8 mouse cellular contexts compared by ENCODE assay signal in genomic region chr15:102256431-102257201, GRCm38 (mm10). TPM values are rescaled to one million over a fixed set of nuclear protein-coding genes. Genes with fewer than 3 reads are reported as not detected.
A peak's percentile ranks its signal among the peaks of the same experiment; 100 is the strongest.
DNase-seq lines count a peak whose midpoint lies in the region; ATAC-seq and TF ChIP-seq lines count a peak whose summit lies in the region.

No protein-coding gene starts in this region.

- DNase-seq in kidney, postnatal 36 days = no peak
- no peak for DNase-seq in ES-E14 (ENCODE audit: low read depth, low spot score)
- no peak for DNase-seq in urinary bladder, postnatal 36 days (ENCODE audit: low spot score in 2 of 2)
- DNase-seq in frontal cortex, postnatal 10 days (ENCODE audit: low spot score in 2 of 2) = no peak
- DNase-seq in c-Kit-positive CD71-positive TER-119-positive erythroid progenitor cells, embryonic 14.5 days (ENCODE audit: low spot score) = no peak

- H3K9ac ChIP-seq in kidney, embryonic 14.5 days (ENCODE audit: low read depth, low read length) = peak overlapping the region; percentile 64
- peak overlapping the region; percentile 69 for H3K9ac ChIP-seq in ES-E14 (ENCODE audit: insufficient read depth, low read depth, low read length, poor library complexity, severe bottlenecking)
- peak overlapping the region; percentile 77 for H3K9ac ChIP-seq in forebrain, embryonic 12.5 days
- peak overlapping the region; percentile 55; the same call in 1 of the 2 replicates for H3K9ac ChIP-seq in liver, embryonic 12.5 days

- peak overlapping the region; percentile 96 for H3K4me2 ChIP-seq in kidney, embryonic 14.5 days (replicated peaks; ENCODE audit: low read depth, low read length)
- peak overlapping the region; percentile 97 for H3K4me2 ChIP-seq in forebrain, embryonic 12.5 days
- H3K4me2 ChIP-seq in liver, embryonic 12.5 days = peak overlapping the region; percentile 86

- H3K27me3 ChIP-seq in kidney, embryonic 14.5 days (ENCODE audit: control insufficient read depth, insufficient read depth, low read length) = peaks cover 6% of the 10 kb centered on the region
- H3K27me3 ChIP-seq in forebrain, embryonic 12.5 days = peaks cover 69% of the 10 kb centered on the region
- peaks cover 93% of the 10 kb centered on the region for H3K27me3 ChIP-seq in liver, embryonic 12.5 days (replicated peaks)

- H3K36me3 ChIP-seq in kidney, embryonic 14.5 days (ENCODE audit: control insufficient read depth, insufficient read depth, low read length) = 0 out of 2 replicates have a peak, but pooled peaks cover 3% of the 10 kb centered on the region
- peaks cover 2% of the 10 kb centered on the region; the same call in 1 of the 2 replicates for H3K36me3 ChIP-seq in ES-E14 (ENCODE audit: control insufficient read depth, insufficient read depth, low read length, poor library complexity, severe bottlenecking)
- no peaks in the 10 kb centered on the region for H3K36me3 ChIP-seq in forebrain, embryonic 12.5 days (replicated peaks)
- H3K36me3 ChIP-seq in liver, embryonic 12.5 days = no peaks in the 10 kb centered on the region

- H3K9me3 ChIP-seq in kidney, embryonic 14.5 days (ENCODE audit: control insufficient read depth, low read length) = no peaks in the 10 kb centered on the region
- no peaks in the 10 kb centered on the region for H3K9me3 ChIP-seq in ES-E14 (ENCODE audit: control insufficient read depth, insufficient read depth, low read depth, low read length)
- H3K9me3 ChIP-seq in forebrain, embryonic 12.5 days = no peaks in the 10 kb centered on the region
- H3K9me3 ChIP-seq in liver, embryonic 12.5 days (replicated peaks) = no peaks in the 10 kb centered on the region

- ATAC-seq in kidney, embryonic 14.5 days (ENCODE audit: low FRiP score, low TSS enrichment) = no peak
- ATAC-seq in forebrain, embryonic 12.5 days (ENCODE audit: low FRiP score) = no peak
- ATAC-seq in liver, embryonic 12.5 days = no peak

- in situ Hi-C loops in ES-E14 (cut with MboI; ENCODE audit: low sequenced_read_pairs in 2 of 2, unreplicated experiment in 2 of 2) = no loop called here

- H3K4me1 ChIP-seq in kidney, embryonic 14.5 days (ENCODE audit: control insufficient read depth, insufficient read depth, low read length) = peaks cover 31% of the 10 kb centered on the region
- peaks cover 9 to 43% of the 10 kb centered on the region in 2 experiments; a peak in 3 of 4 replicates for H3K4me1 ChIP-seq in ES-E14 (ENCODE audit: control insufficient read depth in 2 of 2, insufficient read depth in 2 of 2, low read length in 2 of 2, poor library complexity in 1 of 2)
- H3K4me1 ChIP-seq in forebrain, embryonic 12.5 days = peaks cover 25% of the 10 kb centered on the region
- peaks cover 25% of the 10 kb centered on the region for H3K4me1 ChIP-seq in liver, embryonic 12.5 days

- WGBS in kidney, embryonic 14.5 days = 10% methylated on average over 22 of the region's 22 CpGs
- 10% methylated on average over 22 of the region's 22 CpGs for WGBS in forebrain, embryonic 12.5 days
- 9% methylated on average over 22 of the region's 22 CpGs for WGBS in liver, embryonic 12.5 days (ENCODE audit: insufficient replicate concordance)

- H3K27ac ChIP-seq in kidney, embryonic 14.5 days (ENCODE audit: low read depth, low read length) = peak overlapping the region; percentile 49; the same call in 1 of the 2 replicates
- no peak overlapping the region for H3K27ac ChIP-seq in ES-E14 (ENCODE audit: insufficient read depth, low read depth, low read length, poor library complexity, severe bottlenecking)
- no peak overlapping the region for H3K27ac ChIP-seq in forebrain, embryonic 12.5 days
- no peak overlapping the region for H3K27ac ChIP-seq in liver, embryonic 12.5 days

- peak overlapping the region; percentile 49 for H3K4me3 ChIP-seq in kidney, embryonic 14.5 days (ENCODE audit: low read length)
- H3K4me3 ChIP-seq in ES-E14 (ENCODE audit: insufficient read depth in 1 of 2, low read depth in 1 of 2, low read length in 2 of 2, poor library complexity in 1 of 2, severe bottlenecking in 1 of 2) = peak overlapping the region; percentile 75 to 84
- H3K4me3 ChIP-seq in forebrain, embryonic 12.5 days (replicated peaks) = peak overlapping the region; percentile 57
- H3K4me3 ChIP-seq in liver, embryonic 12.5 days = peak overlapping the region; percentile 58

TF ChIP-seq in ES-E14, 5 proteins besides CTCF, POLR2A, EP300 and RAD21:
- TF ChIP-seq HCFC1 (IDR thresholded peaks at IDR 0.05; ENCODE audit: borderline replicate concordance, insufficient read depth, low read length) = no peak
- no peak for TF ChIP-seq ZNF384 (IDR thresholded peaks at IDR 0.05; ENCODE audit: low read depth, low read length)
- TF ChIP-seq CHD2 (IDR thresholded peaks at IDR 0.05; ENCODE audit: low read depth, low read length) = no peak
- no peak for TF ChIP-seq ZC3H11A (IDR thresholded peaks at IDR 0.05; ENCODE audit: borderline replicate concordance, low read depth, low read length)
- no peak for TF ChIP-seq MAFK (IDR thresholded peaks at IDR 0.05; ENCODE audit: insufficient read depth, low read depth, low read length)

RNA-seq across cellular contexts. Expression of gene Rarg, which starts 0.7 kb away (rescaled TPM):
- polyA plus RNA-seq in kidney, embryonic 14.5 days (2014; fragmentation: Nextera tagmentation; extraction: Ambion mirVana) = 17.9 and 23.9 TPM in 2 replicates
- total RNA-seq in ES-E14 (2012; rRNA removed) = 101 and 115 TPM in 2 replicates
- 13.1 and 16.7 TPM in 2 replicates for polyA plus RNA-seq in forebrain, embryonic 12.5 days (2016; fragmentation: Nextera tagmentation; extraction: Ambion mirVana)
- polyA plus RNA-seq in liver, embryonic 12.5 days (2016; fragmentation: Nextera tagmentation; extraction: Ambion mirVana) = 4.4 and 4.9 TPM in 2 replicates

RNA-seq across cellular contexts. Expression of gene Gm9918, which starts 13.7 kb away (rescaled TPM):
- polyA plus RNA-seq in kidney, embryonic 14.5 days (2014; fragmentation: Nextera tagmentation; extraction: Ambion mirVana) = 0.37 and 0.84 TPM in 2 replicates
- 0.45 and 1.0 TPM in 2 replicates for total RNA-seq in ES-E14 (2012; rRNA removed)
- 0.09 and 0.17 TPM in 2 replicates for polyA plus RNA-seq in forebrain, embryonic 12.5 days (2016; fragmentation: Nextera tagmentation; extraction: Ambion mirVana)
- polyA plus RNA-seq in liver, embryonic 12.5 days (2016; fragmentation: Nextera tagmentation; extraction: Ambion mirVana) = not detected in 2 replicates

RNA-seq across cellular contexts. Expression of gene Mfsd5, which starts 22.6 kb away (rescaled TPM):
- polyA plus RNA-seq in kidney, embryonic 14.5 days (2014; fragmentation: Nextera tagmentation; extraction: Ambion mirVana) = 53.7 and 65.3 TPM in 2 replicates
- total RNA-seq in ES-E14 (2012; rRNA removed) = 89.9 and 95.7 TPM in 2 replicates
- polyA plus RNA-seq in forebrain, embryonic 12.5 days (2016; fragmentation: Nextera tagmentation; extraction: Ambion mirVana) = 48.9 and 50.5 TPM in 2 replicates
- polyA plus RNA-seq in liver, embryonic 12.5 days (2016; fragmentation: Nextera tagmentation; extraction: Ambion mirVana) = 40.8 and 41.6 TPM in 2 replicates

RNA-seq across cellular contexts. Expression of gene Itgb7, which starts 24.9 kb away (rescaled TPM):
- 1.1 and 1.7 TPM in 2 replicates for polyA plus RNA-seq in kidney, embryonic 14.5 days (2014; fragmentation: Nextera tagmentation; extraction: Ambion mirVana)
- 34.0 and 93.0 TPM in 2 replicates for total RNA-seq in ES-E14 (2012; rRNA removed)
- 0.65 and 0.88 TPM in 2 replicates for polyA plus RNA-seq in forebrain, embryonic 12.5 days (2016; fragmentation: Nextera tagmentation; extraction: Ambion mirVana)
- polyA plus RNA-seq in liver, embryonic 12.5 days (2016; fragmentation: Nextera tagmentation; extraction: Ambion mirVana) = 6.4 and 8.9 TPM in 2 replicates

RNA-seq across cellular contexts. Expression of gene Espl1, which starts 39.5 kb away (rescaled TPM):
- 33.6 and 35.2 TPM in 2 replicates for polyA plus RNA-seq in kidney, embryonic 14.5 days (2014; fragmentation: Nextera tagmentation; extraction: Ambion mirVana)
- 84.1 TPM in 2 replicates for total RNA-seq in ES-E14 (2012; rRNA removed)
- polyA plus RNA-seq in forebrain, embryonic 12.5 days (2016; fragmentation: Nextera tagmentation; extraction: Ambion mirVana) = 36.9 and 42.3 TPM in 2 replicates
- polyA plus RNA-seq in liver, embryonic 12.5 days (2016; fragmentation: Nextera tagmentation; extraction: Ambion mirVana) = 38.6 and 39.4 TPM in 2 replicates
